Mouse (Mus musculus): Measurements from ENCODE around the gene Mapkapk3.

Mapkapk3 gene

GRCm38 (mm10) chr9:107264731-107265130, 24.9 kb downstream of the Mapkapk3 start:
- no peak for DNase-seq (ENCODE audit: low read depth, low spot score)

DNA sequence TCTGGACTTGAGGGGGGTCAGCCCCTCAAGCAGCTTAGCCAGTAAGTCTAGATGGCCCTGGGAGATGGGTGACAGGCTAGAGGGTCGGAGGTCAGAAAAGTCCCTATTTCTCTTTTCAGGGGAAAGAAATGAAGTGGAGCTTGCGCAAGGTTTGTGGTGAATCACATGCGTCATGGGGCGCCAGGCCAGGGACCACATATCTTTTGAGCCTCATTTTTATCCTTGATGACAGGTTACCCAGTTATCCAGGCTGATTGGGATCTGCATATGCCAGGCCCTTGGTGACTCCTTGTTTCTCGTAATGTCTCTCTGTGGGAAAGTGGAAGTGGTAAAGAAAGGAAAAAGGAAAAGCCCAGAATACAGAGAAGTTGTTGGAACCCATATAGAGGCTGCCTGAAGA, 25.8 kb downstream of the Mapkapk3 start:
- DNase-seq (ENCODE audit: low read depth, low spot score): no peak

DNA sequence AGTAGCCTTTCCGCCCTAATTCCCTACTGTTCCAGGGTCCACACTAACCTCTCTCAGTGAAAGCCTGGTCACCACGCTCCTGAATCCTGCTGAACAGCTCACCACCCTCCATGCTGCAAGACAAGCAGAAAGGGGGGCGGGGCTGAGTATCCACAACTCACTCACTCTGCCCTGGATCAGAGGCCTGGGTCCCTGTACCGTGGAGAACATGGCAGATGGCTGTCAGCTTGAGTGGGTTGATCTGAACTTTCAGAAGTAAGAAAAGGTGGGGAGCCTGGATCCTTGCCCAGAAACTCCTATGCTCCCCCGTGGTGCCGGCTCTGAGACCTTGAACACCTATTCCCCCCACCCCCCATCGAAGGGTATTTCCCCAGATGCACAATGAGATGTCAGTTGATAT, 27.3 kb downstream of the Mapkapk3 start:
- DNase-seq (ENCODE audit: low read depth, low spot score): no peak

DNA sequence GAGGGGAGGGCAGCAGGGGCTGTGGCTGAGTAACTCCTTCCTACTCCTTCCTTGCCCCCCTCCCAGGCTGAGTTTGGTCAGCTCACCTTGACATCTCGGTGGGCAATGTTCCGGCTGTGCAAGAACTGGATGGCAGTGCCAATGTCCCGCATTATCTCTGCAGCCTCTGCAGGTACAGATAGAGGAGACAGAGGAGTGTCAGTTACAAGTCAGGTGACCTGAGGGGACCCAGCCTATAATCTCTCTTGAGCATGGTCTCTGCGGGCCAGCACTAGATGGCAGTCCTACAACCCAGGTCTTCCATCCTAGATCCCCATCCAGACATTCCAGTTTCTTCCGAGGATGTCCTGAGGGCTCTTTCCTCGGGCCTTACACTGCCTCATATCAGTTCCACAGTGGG, 27.9 kb downstream of the Mapkapk3 start:
- no peak for DNase-seq (ENCODE audit: low read depth, low spot score)

- no peak for DNase-seq (ENCODE audit: low read depth, low spot score)
Observed at GRCm38 (mm10) chr9:107260836-107261235, 28.8 kb downstream of the Mapkapk3 start.

GRCm38 (mm10) chr9:107260429-107260828, 29.2 kb downstream of the Mapkapk3 start:
- DNase-seq (ENCODE audit: low read depth, low spot score): no peak

GRCm38 (mm10) chr9:107259571-107259970, 30.1 kb downstream of the Mapkapk3 start:
- DNase-seq (ENCODE audit: low read depth, low spot score): no peak

GRCm38 (mm10) chr9:107255596-107255995, 34.1 kb downstream of the Mapkapk3 start:
- DNase-seq (ENCODE audit: low read depth, low spot score): no peak

DNA sequence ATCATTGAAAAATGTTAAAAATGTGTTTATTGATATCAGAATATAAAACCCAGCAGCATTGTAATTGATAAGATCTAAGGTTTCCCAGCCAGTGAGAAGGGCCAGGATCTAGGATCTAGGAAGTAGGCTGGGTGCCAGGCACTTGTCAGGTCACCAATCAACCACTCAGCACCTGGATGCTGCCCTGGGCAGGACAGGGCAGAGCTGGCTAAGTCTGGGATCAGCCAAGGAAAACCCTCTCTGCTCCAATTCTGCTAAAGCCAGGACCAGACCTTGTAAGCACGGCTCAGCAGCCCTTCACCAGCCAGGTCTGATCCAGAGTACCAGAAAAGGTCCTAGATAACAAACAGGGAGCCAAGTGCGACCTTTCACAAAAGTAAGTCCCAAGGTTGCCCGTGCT, 34.8 kb downstream of the Mapkapk3 start:
- DNase-seq (ENCODE audit: low read depth, low spot score): peak; percentile 55

DNA sequence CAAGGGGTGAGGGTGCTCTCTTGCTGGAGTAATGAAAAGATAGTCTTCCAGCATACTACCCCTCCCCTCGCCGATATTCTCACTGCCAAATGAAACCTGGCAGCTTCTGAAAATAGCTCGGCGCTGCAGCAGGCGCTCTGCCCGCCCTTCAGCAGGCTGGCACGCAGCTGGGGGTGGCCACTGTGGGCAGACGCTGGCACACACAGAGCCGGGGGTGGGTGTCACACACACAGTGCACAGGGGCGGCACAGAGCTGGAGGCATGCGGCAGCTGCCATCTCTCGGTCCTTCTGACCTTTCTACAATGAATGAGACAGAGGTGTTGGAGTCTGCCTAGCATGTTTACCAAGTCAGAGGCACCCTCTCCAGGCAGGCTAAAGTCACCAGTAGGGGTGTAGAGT, 35.2 kb downstream of the Mapkapk3 start:
- peak; percentile 56 for DNase-seq (ENCODE audit: low read depth, low spot score)

DNA sequence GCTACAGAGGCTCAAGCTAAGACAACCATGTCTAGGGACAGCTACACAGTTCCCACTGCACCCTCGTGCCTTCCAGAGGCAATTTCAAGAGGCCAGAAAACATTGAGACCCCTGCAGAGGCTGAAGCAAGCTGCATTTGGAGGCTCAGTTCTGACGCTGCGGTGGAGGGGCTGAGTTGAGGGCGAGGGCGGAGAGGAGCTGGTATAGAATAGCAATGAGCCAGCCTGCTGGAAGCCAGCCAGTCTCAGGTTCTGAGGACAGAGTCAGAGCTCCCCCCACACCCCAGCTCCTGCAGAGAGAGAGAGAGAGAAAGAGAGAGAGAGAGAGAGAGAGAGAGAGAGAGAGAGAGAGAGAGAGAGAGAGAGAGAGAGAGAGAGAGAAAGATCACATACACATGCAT, 37.5 kb downstream of the Mapkapk3 start:
- no peak for DNase-seq (ENCODE audit: low read depth, low spot score)

DNA sequence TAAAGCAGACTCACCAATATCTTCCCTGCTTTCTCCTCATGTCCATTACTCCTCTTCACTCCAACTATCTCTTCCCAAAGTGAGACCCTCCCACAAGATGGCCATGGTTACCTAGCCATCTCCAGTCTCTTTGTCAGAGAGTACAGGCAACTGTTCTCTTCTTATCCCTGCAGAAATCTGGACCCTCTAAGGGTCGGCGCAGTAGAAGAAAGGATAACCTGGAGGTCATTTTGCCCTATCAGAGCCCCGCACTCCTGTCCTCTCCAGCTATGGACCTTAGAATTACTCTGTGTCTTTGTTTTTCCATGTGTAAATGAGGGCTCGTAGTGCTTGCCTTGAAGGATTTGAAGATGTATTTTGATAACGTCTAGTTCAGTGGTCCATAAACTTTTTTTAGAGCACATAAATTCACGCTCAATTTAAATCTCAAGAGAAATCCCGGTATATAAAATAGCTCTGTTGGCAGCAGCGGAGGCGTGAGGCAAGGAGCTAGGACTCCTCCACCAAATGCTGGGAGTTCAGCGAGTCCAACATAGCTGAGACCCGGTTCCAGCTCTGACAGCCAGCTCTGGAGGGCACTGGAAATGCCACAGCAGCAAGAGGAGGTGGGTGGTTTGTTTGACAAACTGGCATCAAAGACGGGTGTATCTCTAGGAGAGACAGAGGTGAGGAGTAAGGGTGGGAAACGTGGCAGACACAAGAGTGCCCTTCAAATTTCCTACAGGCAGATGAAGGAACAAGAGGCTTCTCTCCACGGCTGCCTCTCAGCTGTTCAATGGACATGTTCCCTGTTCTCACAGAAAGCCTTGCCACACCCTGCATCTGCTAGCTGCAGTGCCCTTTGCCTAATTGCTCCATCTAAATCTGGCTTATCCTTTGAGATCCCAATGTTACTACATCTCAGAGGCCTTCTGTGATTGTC, 39.0 kb downstream of the Mapkapk3 start:
- no peak for DNase-seq (ENCODE audit: low read depth, low spot score)

DNA sequence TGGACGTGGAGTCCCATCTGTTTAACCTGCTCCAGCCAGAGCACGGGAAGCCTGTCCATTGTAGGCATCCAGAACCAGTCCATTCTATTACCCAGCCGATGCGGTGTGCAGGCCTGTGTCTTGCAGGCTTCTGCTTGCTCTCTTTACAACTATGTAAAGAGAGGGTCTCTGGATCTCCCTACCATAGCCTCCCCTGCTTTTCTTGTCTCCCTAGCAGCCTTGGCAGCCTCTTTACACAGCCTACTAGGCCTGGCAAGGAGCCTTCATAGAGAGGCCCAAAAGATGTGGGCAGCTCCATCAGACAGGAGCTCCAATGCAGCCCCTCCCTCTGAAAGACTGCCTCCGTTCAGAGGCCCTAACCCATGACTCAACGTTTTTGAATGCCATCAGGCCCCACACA, 40.5 kb downstream of the Mapkapk3 start:
- no peak for DNase-seq (ENCODE audit: low read depth, low spot score)

GRCm38 (mm10) chr9:107246170-107246569, 43.5 kb downstream of the Mapkapk3 start:
- no peak for DNase-seq (ENCODE audit: low read depth, low spot score)

DNA sequence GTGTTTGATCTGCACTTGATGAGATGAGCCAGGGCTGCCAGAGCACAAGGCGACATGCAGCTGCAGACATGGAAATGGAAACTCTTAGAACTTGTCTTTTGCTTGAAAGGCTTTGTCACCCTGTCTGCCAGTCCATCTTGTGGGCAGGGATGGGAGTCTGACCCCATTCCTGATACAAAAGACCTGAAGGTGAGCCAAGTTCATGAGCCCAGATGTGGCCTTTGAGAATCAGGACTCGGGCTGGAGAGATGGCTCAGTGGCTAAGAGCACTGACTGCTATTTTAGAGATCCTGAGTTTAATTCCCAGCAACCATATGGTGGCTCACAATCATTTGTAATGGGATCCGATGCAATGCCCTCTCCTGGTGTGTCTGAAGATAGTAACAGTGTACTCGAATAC, 44.4 kb downstream of the Mapkapk3 start:
- no peak for DNase-seq (ENCODE audit: low read depth, low spot score)

DNA sequence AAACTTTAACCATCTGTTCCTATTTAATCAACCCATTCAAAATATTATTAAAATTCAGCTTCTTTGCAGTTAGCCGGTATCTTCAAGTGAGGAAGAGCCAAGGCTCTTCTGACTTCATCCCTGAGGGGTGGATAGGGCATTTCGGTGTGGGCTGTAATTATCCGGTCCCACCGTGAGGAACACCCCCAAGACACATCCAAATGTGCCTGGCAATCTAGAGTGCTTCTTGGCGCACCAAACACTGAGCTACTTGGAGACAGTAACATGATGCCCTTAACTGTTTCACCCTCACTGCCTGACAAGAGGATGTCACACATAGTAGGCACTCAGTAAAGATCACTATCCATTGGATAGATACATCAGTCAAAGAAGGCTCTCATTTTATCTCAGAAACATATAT, 53.5 kb downstream of the Mapkapk3 start:
- no peak for DNase-seq (ENCODE audit: low read depth, low spot score)

DNA sequence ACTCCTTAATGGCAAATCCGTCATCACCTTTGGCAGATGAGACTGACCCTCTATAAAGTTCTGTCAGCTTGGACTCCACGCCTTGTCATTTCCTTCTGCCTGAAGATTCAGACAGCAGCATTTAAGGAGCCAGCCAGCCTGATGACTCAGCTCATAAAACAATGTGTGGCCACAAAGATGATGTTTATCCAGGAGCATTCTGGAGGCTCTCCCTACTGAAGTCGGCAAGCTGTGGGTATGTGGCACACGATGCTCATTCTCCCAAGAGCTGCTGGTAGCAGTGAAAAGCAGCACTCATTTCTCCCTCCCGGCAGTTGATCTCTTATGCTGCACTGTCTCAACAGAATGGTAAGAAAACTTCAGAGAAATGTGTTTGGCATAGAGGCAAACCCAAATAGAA, 54.4 kb downstream of the Mapkapk3 start:
- DNase-seq (ENCODE audit: low read depth, low spot score): no peak

DNA sequence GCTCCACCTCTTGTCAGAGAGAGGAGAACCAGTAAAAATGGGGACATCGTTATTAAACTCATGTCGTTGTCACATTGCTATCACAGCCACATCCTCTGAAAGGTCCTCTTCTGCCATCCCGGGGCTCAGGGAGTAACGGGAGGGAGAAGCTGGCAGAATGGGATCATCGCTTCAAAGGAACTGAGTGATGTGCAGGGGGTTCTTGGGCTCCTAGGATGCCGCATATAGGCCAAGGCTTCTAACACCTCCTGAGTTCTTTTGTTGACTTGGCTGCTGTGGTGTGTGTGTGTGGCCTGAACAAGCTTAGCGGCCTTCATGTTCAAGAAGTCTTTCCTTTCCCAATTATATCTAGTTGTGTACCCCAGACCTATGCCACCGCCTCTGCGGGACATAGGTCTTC, 57.5 kb downstream of the Mapkapk3 start:
- DNase-seq (ENCODE audit: low read depth, low spot score): no peak

DNA sequence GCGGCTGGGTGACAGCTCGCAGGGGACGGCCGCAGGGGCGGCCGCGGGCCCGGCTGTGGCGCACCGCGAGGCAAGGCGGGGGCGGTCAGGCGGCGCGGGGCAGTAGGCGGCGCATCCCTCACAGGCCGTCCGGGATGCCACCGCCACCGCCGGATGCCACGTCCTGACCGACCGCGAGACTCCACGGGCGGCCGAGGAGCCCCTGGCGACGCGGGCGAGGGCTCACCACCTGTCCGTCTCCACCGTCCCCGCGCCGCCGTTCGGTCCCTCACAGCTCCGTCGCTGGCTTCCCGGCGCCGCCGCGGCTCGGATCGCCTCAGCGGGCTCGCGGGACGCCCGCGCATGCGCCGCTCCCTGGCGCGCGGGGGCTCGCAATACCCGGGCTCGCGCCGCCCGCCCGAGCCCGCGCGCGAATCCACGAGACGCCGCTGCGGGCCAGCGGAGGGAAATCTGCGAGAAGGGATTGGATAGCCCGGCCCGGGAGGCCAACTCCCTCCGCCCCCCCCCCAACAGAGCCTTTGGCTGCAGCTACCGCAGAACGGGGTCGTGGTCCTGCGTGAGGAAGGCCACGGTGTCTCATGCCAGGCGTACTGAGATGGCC, 58.0 kb downstream of the Mapkapk3 start, which contains the start of gene Dock3:
Gene Dock3 (minus strand): TSS at position 371 of the 601 bp plus-strand sequence.
- peak; percentile 15 for DNase-seq (ENCODE audit: low read depth, low spot score)

DNA sequence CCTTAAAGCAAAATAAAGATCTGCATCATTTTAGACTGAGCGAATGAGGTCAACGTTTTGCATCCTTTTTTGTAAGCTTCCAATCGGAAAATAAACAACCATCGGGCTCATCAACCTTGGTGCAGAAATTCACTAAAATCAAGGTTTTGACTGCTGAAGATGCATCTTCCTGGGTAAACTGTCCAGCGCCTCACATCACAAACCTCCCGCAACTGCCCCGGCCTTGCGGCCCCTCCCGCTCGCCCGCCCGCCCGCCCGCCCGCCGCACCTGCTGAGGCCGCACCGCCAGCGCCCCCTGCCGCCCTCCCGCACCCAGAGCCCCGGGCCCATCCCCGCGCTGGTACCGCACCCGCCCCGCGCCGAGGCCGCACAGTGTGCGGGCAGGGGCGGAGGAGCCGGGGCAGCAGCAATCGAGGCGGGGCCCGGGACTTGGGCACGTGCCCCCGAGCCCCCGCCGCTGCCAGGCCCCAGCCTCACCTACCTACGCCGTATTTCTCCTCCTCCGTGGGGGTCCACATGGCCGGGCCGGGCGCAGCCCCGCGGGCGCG, 58.6 kb downstream of the Mapkapk3 start:
- DNase-seq (ENCODE audit: low read depth, low spot score): no peak

DNA sequence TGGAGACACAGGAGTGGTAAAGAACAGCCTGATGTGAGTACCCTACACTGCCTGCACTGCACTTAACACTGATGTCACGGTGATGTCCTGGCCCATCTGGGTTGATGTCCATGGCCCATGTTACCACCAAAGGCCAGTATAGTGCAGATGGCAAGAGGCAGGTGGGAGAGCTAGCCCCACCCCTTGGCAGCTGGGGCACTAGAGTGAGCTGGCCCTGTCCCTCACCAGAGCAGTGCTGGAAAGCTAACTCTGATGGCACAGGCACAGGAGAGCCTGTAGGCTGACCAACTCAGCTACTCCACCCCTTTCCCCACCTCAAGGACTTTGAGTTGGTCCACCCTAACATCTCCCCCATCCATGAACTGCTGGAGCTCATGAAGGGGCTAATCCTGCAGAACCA, 65.1 kb downstream of the Mapkapk3 start:
- no peak for DNase-seq (ENCODE audit: low read depth, low spot score)
